Mouse (Mus musculus) thymus, adult 2 months (tissue): ENCODE results near the gene Snx21. TPM values are rescaled to one million over a fixed set of nuclear protein-coding genes. Genes with fewer than 3 reads are reported as not detected.

Source experiments
- DNase-seq: peaks from one replicate; pipeline ENCODE4 v3.0.0; 2021
- H3K27ac ChIP-seq: fragments of 200-500 bp; 2 replicates; pipeline ENCODE4 v1.5.1; 2012; ENCODE audit warnings: low read length, control low read depth; ENCODE audit not compliant: control insufficient read depth, insufficient read depth
- H3K27me3 ChIP-seq: fragments of 200-500 bp; 2 replicates; pipeline ENCODE4 v1.6.1; 2012; ENCODE audit warnings: mild to moderate bottlenecking, low read length, moderate library complexity, mixed read lengths; ENCODE audit not compliant: control insufficient read depth, insufficient read depth
- H3K36me3 ChIP-seq: fragments of 200-500 bp; 2 replicates; pipeline ENCODE4 v1.6.1; 2012; ENCODE audit warnings: mild to moderate bottlenecking, low read length, moderate library complexity; ENCODE audit not compliant: control insufficient read depth, insufficient read depth
- H3K4me1 ChIP-seq: fragments of 200-500 bp; replicated peaks from 2 replicates; pipeline ENCODE4 v1.6.1; 2012; ENCODE audit warnings: low read length; ENCODE audit not compliant: control insufficient read depth, insufficient read depth
- H3K4me3 ChIP-seq: fragments of 200-500 bp; 2 replicates; pipeline ENCODE4 v1.5.1; 2012; ENCODE audit warnings: mild to moderate bottlenecking, low read length, control low read depth, moderate library complexity; ENCODE audit not compliant: control insufficient read depth, insufficient read depth
- CTCF ChIP-seq: fragments of 200-500 bp; IDR thresholded peaks from 2 replicates; pipeline ENCODE4 v1.5.1; 2012; ENCODE audit warnings: mild to moderate bottlenecking, control low read depth, low read length, moderate library complexity, borderline replicate concordance; ENCODE audit not compliant: control insufficient read depth, poor library complexity, insufficient read depth; ENCODE audit errors: extremely low read depth
- POLR2A ChIP-seq: fragments of 200-500 bp; IDR thresholded peaks from 2 replicates; pipeline ENCODE4 v1.6.1; 2012; ENCODE audit warnings: mild to moderate bottlenecking, low read length, control low read depth, moderate library complexity; ENCODE audit not compliant: control insufficient read depth, poor library complexity, insufficient read depth; ENCODE audit errors: extremely low read depth
- WGBS: fragments of 180-500 bp; shearing (Covaris S2); methylation state at CpG from one replicate; pipeline ENCODE4 v1.1.7; 2018; 5-methylcytosine and 5-hydroxymethylcytosine counted together
- polyA plus RNA-seq: library from polyadenylated mRNA; depleted of rRNA; stranded (reverse); fragments of >200 nt; gene quantifications from 2 replicates; pipeline ENCODE4 v1.2.3, GENCODE M21; 2012

Snx21 gene
- polyA plus RNA-seq, 1 experiment: 11.9 TPM

GRCm38 (mm10) chr2:164748191-164748590 lies 37.4 kb upstream of the Snx21 start:
- WGBS: 95% methylated on average over 4 of the region's 4 CpGs
- no peak for TF ChIP-seq POLR2A
- no peak for DNase-seq
- Histone ChIP-seq H3K27me3 (no peaks in the 10 kb centered on the region), H3K4me1 (peaks cover 10% of the 10 kb centered on the region), H3K4me3 (no peak overlapping the region), H3K27ac (no peak overlapping the region), H3K36me3 (peaks cover 29% of the 10 kb centered on the region)

GRCm38 (mm10) chr2:164748991-164749390 lies 36.6 kb upstream of the Snx21 start:
- no peak overlapping the region for H3K27ac ChIP-seq
- H3K36me3 ChIP-seq: peaks cover 34% of the 10 kb centered on the region
- H3K27me3 ChIP-seq: no peaks in the 10 kb centered on the region
- TF ChIP-seq CTCF (no peak), POLR2A (no peak)
- no peak for DNase-seq
- H3K4me3 ChIP-seq: no peak overlapping the region
- peaks cover 10% of the 10 kb centered on the region for H3K4me1 ChIP-seq
- WGBS: 94% methylated on average over 6 of the region's 6 CpGs

GRCm38 (mm10) chr2:164752454-164752853 lies 33.2 kb upstream of the Snx21 start:
- no peaks in the 10 kb centered on the region for H3K4me1 ChIP-seq
- H3K27me3 ChIP-seq: no peaks in the 10 kb centered on the region
- peaks cover 67% of the 10 kb centered on the region for H3K36me3 ChIP-seq
- TF ChIP-seq CTCF (no peak), POLR2A (no peak)
- 96% methylated on average over 2 of the region's 2 CpGs for WGBS
- H3K27ac ChIP-seq: no peak overlapping the region
- no peak for DNase-seq
- H3K4me3 ChIP-seq: no peak overlapping the region

DNA sequence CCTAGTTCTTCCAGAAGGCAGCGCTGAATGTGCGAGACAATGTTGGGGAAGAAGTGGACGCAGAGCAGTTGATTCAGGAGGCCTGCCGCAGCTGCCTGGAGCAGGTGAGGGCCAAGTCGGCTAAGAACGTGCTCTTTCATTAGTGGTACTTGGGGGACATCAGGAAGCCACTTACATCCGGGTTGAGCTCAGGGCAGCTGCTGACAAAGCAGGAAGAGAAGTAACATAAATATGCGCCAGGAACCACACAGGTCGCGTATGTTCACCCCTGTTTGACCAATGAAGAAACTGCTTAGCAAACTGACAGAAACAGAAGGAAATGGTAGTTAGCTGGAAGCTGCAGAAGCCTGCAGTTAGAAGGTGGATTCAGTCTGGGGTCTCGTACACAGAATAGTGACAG lies 31.5 kb upstream of the Snx21 start:
- Histone ChIP-seq H3K27me3 (no peaks in the 10 kb centered on the region), H3K4me3 (no peak overlapping the region), H3K4me1 (no peaks in the 10 kb centered on the region), H3K36me3 (peaks cover 81% of the 10 kb centered on the region), H3K27ac (no peak overlapping the region)
- TF ChIP-seq CTCF (no peak), POLR2A (no peak)
- no peak for DNase-seq
- WGBS: 38% methylated on average over 11 of the region's 11 CpGs

DNA sequence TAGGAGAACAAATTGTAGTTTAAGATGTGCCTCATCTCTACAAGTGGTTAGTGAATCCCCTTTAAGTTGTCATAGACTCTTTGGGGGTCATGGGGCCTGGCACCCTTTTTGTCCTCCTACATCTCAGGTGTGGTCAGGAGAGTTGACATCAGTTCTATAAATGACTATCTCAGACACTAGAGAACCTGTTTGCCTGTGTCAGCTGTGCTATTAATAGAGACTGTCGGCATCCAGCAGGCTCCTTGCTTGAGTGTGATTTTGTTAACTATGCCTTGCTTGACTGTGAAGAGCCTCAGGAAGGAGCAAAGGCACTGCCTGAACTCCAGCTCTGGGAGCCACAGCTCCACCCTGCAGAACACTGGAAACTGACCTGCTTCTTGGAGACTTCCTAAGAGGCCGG lies 30.8 kb upstream of the Snx21 start:
- Histone ChIP-seq H3K27ac (no peak overlapping the region), H3K36me3 (peaks cover 87% of the 10 kb centered on the region)
- DNase-seq: no peak

GRCm38 (mm10) chr2:164757841-164758240 lies 27.8 kb upstream of the Snx21 start:
- no peak for DNase-seq
- no peak overlapping the region for H3K27ac ChIP-seq
- peaks cover 87% of the 10 kb centered on the region for H3K36me3 ChIP-seq
- WGBS: 93% methylated on average over 11 of the region's 11 CpGs
- no peaks in the 10 kb centered on the region for H3K27me3 ChIP-seq
- H3K4me1 ChIP-seq: no peaks in the 10 kb centered on the region
- TF ChIP-seq CTCF: no peak
- TF ChIP-seq POLR2A: no peak
- H3K4me3 ChIP-seq: no peak overlapping the region

More for the DNA sequence above, 30.8 kb upstream of the Snx21 start:
- 97% methylated on average over 2 of the region's 2 CpGs for WGBS
- H3K4me1 ChIP-seq: no peaks in the 10 kb centered on the region
- no peaks in the 10 kb centered on the region for H3K27me3 ChIP-seq
- H3K4me3 ChIP-seq: no peak overlapping the region
- TF ChIP-seq POLR2A (no peak), CTCF (no peak)

- peaks cover 87% of the 10 kb centered on the region for H3K36me3 ChIP-seq
- H3K27me3 ChIP-seq: no peaks in the 10 kb centered on the region
- no peak overlapping the region for H3K27ac ChIP-seq
- WGBS: 90% methylated on average over 1 of the region's 1 CpGs
- no peaks in the 10 kb centered on the region for H3K4me1 ChIP-seq
- no peak overlapping the region for H3K4me3 ChIP-seq
- no peak for TF ChIP-seq POLR2A
- TF ChIP-seq CTCF: no peak
- DNase-seq: no peak
These were observed 26.9 kb upstream of the Snx21 start for GRCm38 (mm10) chr2:164758692-164759091.
